Mouse (Mus musculus) hindbrain, embryonic 16.5 days (tissue): ENCODE results near the gene Poldip3. TPM values are rescaled to one million over a fixed set of nuclear protein-coding genes. Genes with fewer than 3 reads are reported as not detected.

Experiments used
- ATAC-seq: fragments of 200-750 bp; cut with Nextera tagmentation; 2 replicates; pipeline ENCODE4 v1.8.0; 2017; ENCODE audit warnings: moderate TSS enrichment, moderate library complexity
- H3K27ac ChIP-seq: fragments of 300-500 bp; sonication (generic); 2 replicates; pipeline ENCODE4 v1.5.1; 2014; ENCODE audit warnings: low read depth, mild to moderate bottlenecking, control low read depth, low read length, moderate library complexity
- H3K27me3 ChIP-seq: fragments of 300-500 bp; sonication (generic); replicated peaks from 2 replicates; pipeline ENCODE4 v1.6.1; 2014; ENCODE audit warnings: low read length; ENCODE audit not compliant: control insufficient read depth, insufficient read depth
- H3K36me3 ChIP-seq: fragments of 300-500 bp; sonication (generic); 2 replicates; pipeline ENCODE4 v1.6.1; 2014; ENCODE audit warnings: mild to moderate bottlenecking, low read length, moderate library complexity, mixed read lengths; ENCODE audit not compliant: control insufficient read depth, insufficient read depth
- H3K4me1 ChIP-seq: fragments of 300-500 bp; sonication (generic); 2 replicates; pipeline ENCODE4 v1.6.1; 2014; ENCODE audit warnings: low read depth, low read length; ENCODE audit not compliant: control insufficient read depth, insufficient read depth
- H3K4me2 ChIP-seq: fragments of 300-500 bp; sonication (generic); 2 replicates; pipeline ENCODE4 v1.6.1; 2014; ENCODE audit warnings: mild to moderate bottlenecking, low read length, control low read depth, moderate library complexity
- H3K4me3 ChIP-seq: fragments of 300-500 bp; sonication (generic); 2 replicates; pipeline ENCODE4 v1.5.1; 2014; ENCODE audit warnings: mild to moderate bottlenecking, low read length, control low read depth, moderate library complexity
- H3K9ac ChIP-seq: fragments of 300-500 bp; sonication (generic); 2 replicates; pipeline ENCODE4 v1.6.1; 2014; ENCODE audit warnings: low read depth, mild to moderate bottlenecking, control low read depth, low read length, moderate library complexity
- H3K9me3 ChIP-seq: fragments of 300-500 bp; sonication (generic); 2 replicates; pipeline ENCODE4 v1.6.1; 2014; ENCODE audit warnings: mild to moderate bottlenecking, low read length, moderate library complexity; ENCODE audit not compliant: control insufficient read depth
- WGBS: fragments of 180-500 bp; shearing (Covaris S2); extraction: QIAGEN DNeasy Blood & Tissue Kit; methylation state at CpG from one replicate; pipeline ENCODE4 v1.1.7; 2014; 5-methylcytosine and 5-hydroxymethylcytosine counted together
- polyA plus RNA-seq: library from polyadenylated mRNA; unstranded; fragments of >200 nt; fragmentation: Nextera tagmentation; extraction: Ambion mirVana; gene quantifications from 2 replicates; pipeline ENCODE4 v1.2.1, GENCODE M21; 2015

Poldip3 gene
- polyA plus RNA-seq, 1 experiment from 2014 or later = 122 TPM

- no peak for ATAC-seq
- Histone ChIP-seq H3K4me2 (no peak overlapping the region), H3K27ac (no peak overlapping the region), H3K4me3 (no peak overlapping the region), H3K9me3 (no peaks in the 10 kb centered on the region), H3K36me3 (no peaks in the 10 kb centered on the region), H3K9ac (no peak overlapping the region), H3K27me3 (no peaks in the 10 kb centered on the region), H3K4me1 (peaks cover 6% of the 10 kb centered on the region)
- 94% methylated on average over 12 of the region's 13 CpGs for WGBS
Observed at GRCm38 (mm10) chr15:83165526-83166315, 16.5 kb upstream of the Poldip3 start.

- H3K36me3 ChIP-seq = no peaks in the 10 kb centered on the region
- no peak overlapping the region for H3K9ac ChIP-seq
- H3K27ac ChIP-seq = no peak overlapping the region
- peaks cover 2% of the 10 kb centered on the region; the same call in 1 of the 2 replicates for H3K4me1 ChIP-seq
- no peaks in the 10 kb centered on the region for H3K27me3 ChIP-seq
- WGBS = 78% methylated on average over 5 of the region's 5 CpGs
- H3K9me3 ChIP-seq = no peaks in the 10 kb centered on the region
- no peak overlapping the region for H3K4me3 ChIP-seq
- no peak overlapping the region for H3K4me2 ChIP-seq
- no peak for ATAC-seq
Observed at GRCm38 (mm10) chr15:83164971-83165471, 15.8 kb upstream of the Poldip3 start.

DNA sequence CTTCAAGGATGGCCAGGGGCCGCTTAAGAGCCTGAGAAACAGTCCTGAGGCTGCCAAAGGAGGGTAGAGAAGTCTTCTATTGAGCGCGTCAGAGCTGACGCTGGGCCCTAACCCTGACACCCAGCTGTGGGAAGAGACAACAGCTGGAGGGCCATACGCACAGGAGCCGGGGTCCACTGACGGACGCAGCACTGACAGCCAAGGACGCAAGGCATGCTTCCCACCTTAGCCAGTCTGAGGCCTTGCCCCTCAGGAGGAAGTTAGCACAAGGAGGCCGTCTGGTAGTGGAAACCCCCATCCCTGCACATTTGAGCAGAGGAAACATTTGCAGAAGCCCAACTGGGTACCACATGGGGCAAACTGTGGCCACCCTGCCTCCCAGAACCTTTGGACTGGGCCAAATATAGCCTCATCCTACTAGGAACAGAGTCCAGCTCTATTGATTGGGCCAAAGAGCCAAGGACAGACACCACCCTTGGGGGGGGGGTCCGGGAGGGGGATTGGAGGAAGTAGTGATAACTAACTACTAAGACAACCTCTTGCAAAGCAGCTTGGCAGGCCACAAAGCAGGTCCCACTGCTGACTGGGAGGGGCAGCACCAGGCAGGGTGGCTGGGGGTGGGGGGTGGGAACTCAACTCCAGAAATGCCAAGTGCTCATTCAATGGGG lies 13.8 kb upstream of the Poldip3 start:
- WGBS = 89% methylated on average over 11 of the region's 11 CpGs
- ATAC-seq = no peak

GRCm38 (mm10) chr15:83162001-83162400 lies 12.8 kb upstream of the Poldip3 start:
- Histone ChIP-seq H3K4me2 (no peak overlapping the region), H3K36me3 (peaks cover 21% of the 10 kb centered on the region), H3K9ac (no peak overlapping the region), H3K4me1 (no peaks in the 10 kb centered on the region), H3K9me3 (peaks cover 3% of the 10 kb centered on the region), H3K27ac (no peak overlapping the region), H3K4me3 (no peak overlapping the region), H3K27me3 (no peaks in the 10 kb centered on the region)
- no peak for ATAC-seq
- WGBS = 92% methylated on average over 4 of the region's 4 CpGs

More for the DNA sequence above, 13.8 kb upstream of the Poldip3 start:
- H3K4me1 ChIP-seq = no peaks in the 10 kb centered on the region
- no peak overlapping the region for H3K27ac ChIP-seq
- no peaks in the 10 kb centered on the region for H3K27me3 ChIP-seq
- no peak overlapping the region for H3K4me2 ChIP-seq
- no peak overlapping the region for H3K4me3 ChIP-seq
- no peaks in the 10 kb centered on the region; the same call in 1 of the 2 replicates for H3K9me3 ChIP-seq
- peaks cover 14% of the 10 kb centered on the region for H3K36me3 ChIP-seq
- H3K9ac ChIP-seq = no peak overlapping the region

DNA sequence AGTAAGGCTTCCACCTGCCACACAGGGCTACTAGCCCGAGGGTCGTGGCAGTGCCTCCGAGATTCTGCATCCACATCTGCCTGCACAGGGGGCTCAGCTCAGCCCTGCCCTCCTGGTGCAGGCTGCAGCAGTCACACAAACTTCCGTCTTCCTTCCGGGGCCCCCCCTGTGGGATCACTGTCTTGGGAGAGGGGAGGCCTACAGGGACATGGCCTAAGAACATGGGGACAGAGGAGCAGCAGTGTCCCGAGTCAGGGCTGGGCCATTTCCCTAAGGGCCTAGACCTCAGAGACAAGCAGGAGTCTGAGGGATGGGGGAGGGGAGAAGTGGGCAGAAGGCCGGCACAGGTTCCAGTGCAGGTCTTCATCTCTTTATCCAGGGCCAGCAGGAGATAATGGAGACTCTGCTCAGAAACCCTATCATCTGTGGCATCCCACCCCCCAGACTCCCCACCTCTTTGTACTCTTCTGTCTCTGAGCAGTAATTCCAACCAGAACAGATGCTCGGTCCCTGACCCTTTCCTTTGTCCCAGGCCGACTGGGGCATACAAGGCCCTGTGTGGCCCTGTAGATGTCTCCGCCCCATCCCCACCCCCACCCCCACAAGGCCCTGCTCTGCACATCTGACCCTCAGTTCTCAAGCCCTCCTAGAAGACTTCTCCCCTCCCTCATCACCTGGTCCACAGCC lies 12.0 kb upstream of the Poldip3 start:
- ATAC-seq = no peak
- Histone ChIP-seq H3K4me3 (no peak overlapping the region), H3K27ac (no peak overlapping the region), H3K36me3 (peaks cover 21% of the 10 kb centered on the region), H3K27me3 (no peaks in the 10 kb centered on the region), H3K9me3 (peaks cover 3% of the 10 kb centered on the region), H3K4me2 (no peak overlapping the region), H3K9ac (no peak overlapping the region), H3K4me1 (no peaks in the 10 kb centered on the region)
- WGBS = 26% methylated on average over 10 of the region's 10 CpGs

- no peak overlapping the region for H3K4me3 ChIP-seq
- H3K27me3 ChIP-seq = no peaks in the 10 kb centered on the region
- 86% methylated on average over 4 of the region's 4 CpGs for WGBS
- H3K27ac ChIP-seq = no peak overlapping the region
- no peak for ATAC-seq
- no peak overlapping the region for H3K9ac ChIP-seq
- H3K9me3 ChIP-seq = peaks cover 3% of the 10 kb centered on the region
- peaks cover 21% of the 10 kb centered on the region for H3K36me3 ChIP-seq
- H3K4me2 ChIP-seq = no peak overlapping the region
- no peaks in the 10 kb centered on the region for H3K4me1 ChIP-seq
Observed at GRCm38 (mm10) chr15:83160561-83160960, 11.4 kb upstream of the Poldip3 start.

- Histone ChIP-seq H3K4me1 (no peaks in the 10 kb centered on the region), H3K27ac (no peak overlapping the region), H3K4me2 (no peak overlapping the region), H3K36me3 (peaks cover 21% of the 10 kb centered on the region), H3K9me3 (peaks cover 3% of the 10 kb centered on the region), H3K27me3 (no peaks in the 10 kb centered on the region), H3K4me3 (no peak overlapping the region), H3K9ac (no peak overlapping the region)
- no peak for ATAC-seq
- 93% methylated on average over 9 of the region's 9 CpGs for WGBS
Observed at GRCm38 (mm10) chr15:83159823-83160222, 10.6 kb upstream of the Poldip3 start.

DNA sequence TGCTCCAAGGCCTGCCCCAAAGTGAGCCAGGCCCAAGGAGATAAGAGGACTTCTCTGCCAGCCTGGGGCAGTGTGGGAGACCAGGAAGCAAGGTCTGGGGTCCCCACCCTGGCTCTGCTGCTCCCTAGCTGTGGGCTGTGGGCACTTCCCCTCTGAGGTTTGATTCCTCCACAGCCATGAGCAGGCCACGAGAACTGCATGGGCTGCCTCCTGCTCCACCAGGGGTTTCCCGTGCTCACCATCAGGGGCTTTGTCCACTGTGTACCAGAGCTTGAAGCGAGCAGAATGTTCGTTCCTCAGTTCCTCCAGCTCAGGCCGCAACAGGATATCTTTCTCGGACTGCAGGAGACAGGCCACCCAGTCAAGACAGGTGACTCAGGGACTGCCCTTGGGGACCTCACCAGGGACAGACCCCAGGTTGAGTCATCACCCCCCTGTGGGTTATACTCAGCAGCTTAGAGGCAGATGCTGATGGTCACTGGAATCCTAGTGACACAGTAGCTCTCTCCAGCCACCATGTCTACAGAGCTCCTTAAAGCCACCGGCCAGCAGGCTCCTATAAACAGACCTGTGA lies 9.5 kb upstream of the Poldip3 start:
- WGBS = 93% methylated on average over 7 of the region's 7 CpGs
- peaks cover 23% of the 10 kb centered on the region for H3K36me3 ChIP-seq
- ATAC-seq = no peak

More for the DNA sequence above, 9.5 kb upstream of the Poldip3 start:
- H3K9ac ChIP-seq = no peak overlapping the region
- no peak overlapping the region for H3K4me3 ChIP-seq
- H3K4me2 ChIP-seq = no peak overlapping the region
- H3K4me1 ChIP-seq = no peaks in the 10 kb centered on the region
- H3K9me3 ChIP-seq = peaks cover 3% of the 10 kb centered on the region
- no peaks in the 10 kb centered on the region for H3K27me3 ChIP-seq
- H3K27ac ChIP-seq = no peak overlapping the region
